25 mouse cellular contexts compared by ENCODE assay signal in the genomic region with DNA sequence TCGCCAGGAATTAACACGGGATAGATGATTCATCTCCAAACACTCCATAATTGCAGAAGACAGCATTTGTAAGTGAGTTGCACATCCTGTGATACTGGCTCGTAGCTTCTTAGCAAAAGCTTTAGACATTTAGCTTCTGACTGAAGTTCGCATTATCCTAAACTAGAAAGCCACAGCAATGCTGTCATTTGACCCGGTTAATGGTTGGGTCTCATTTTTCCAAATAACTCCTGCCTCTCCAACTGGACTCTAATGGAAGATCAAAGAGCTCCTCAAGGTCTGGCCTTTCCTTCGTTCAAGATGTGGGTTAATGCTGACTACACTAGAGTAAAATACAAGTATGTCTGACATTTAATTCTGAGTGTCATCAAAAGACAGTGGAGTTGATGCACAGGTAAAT.
"Had no signal": no experiment of that assay in that cellular context is flagged by ENCODE, and none has a peak within 500 bp of the region (broad histone marks: within the 10 kb centered on the region; RNA-seq: fewer than 3 reads in every experiment).

No protein-coding gene starts in this region.

- H3K36me3 ChIP-seq: embryonic facial prominence, embryonic 10.5 days; embryonic facial prominence, embryonic 12.5 days; embryonic facial prominence, embryonic 13.5 days; embryonic facial prominence, embryonic 15.5 days; forebrain, embryonic 10.5 days; forebrain, embryonic 12.5 days; forebrain, embryonic 15.5 days; heart, embryonic 10.5 days had no signal

- H3K27ac ChIP-seq: embryonic facial prominence, embryonic 10.5 days; embryonic facial prominence, embryonic 12.5 days; embryonic facial prominence, embryonic 13.5 days; embryonic facial prominence, embryonic 15.5 days; forebrain, embryonic 10.5 days; forebrain, embryonic 12.5 days; forebrain, embryonic 13.5 days; forebrain, embryonic 15.5 days; gastrocnemius, adult 2 months; heart, adult 2 months; heart, embryonic 10.5 days had no signal

- H3K9ac ChIP-seq: embryonic facial prominence, embryonic 12.5 days; embryonic facial prominence, embryonic 13.5 days; embryonic facial prominence, embryonic 15.5 days; forebrain, embryonic 12.5 days; forebrain, embryonic 13.5 days; forebrain, embryonic 15.5 days; forebrain, postnatal 0 days had no signal

- H3K9me3 ChIP-seq: embryonic facial prominence, embryonic 10.5 days; embryonic facial prominence, embryonic 12.5 days; embryonic facial prominence, embryonic 13.5 days; embryonic facial prominence, embryonic 15.5 days; forebrain, embryonic 10.5 days; forebrain, embryonic 12.5 days; forebrain, embryonic 13.5 days; forebrain, embryonic 15.5 days; heart, embryonic 10.5 days had no signal

- DNase-seq: cerebellum, postnatal 10 days; cerebellum, postnatal 14 days; cerebellum, postnatal 25 days; cerebellum, postnatal 36 days; embryo, embryonic 11 days; forebrain, postnatal 0 days; gastrocnemius, adult 2 months; gastrocnemius, postnatal 10 days; gastrocnemius, postnatal 14 days; gastrocnemius, postnatal 25 days; gastrocnemius, postnatal 36 days; heart, adult 18-20 months; heart, adult 2 months had no signal

- H3K4me1 ChIP-seq: embryonic facial prominence, embryonic 10.5 days; embryonic facial prominence, embryonic 12.5 days; embryonic facial prominence, embryonic 13.5 days; embryonic facial prominence, embryonic 15.5 days; forebrain, embryonic 10.5 days; forebrain, embryonic 12.5 days; forebrain, embryonic 13.5 days; forebrain, embryonic 15.5 days; heart, embryonic 10.5 days had no signal

- H3K4me2 ChIP-seq: embryonic facial prominence, embryonic 12.5 days; embryonic facial prominence, embryonic 13.5 days; embryonic facial prominence, embryonic 15.5 days; forebrain, embryonic 12.5 days; forebrain, embryonic 13.5 days; forebrain, embryonic 15.5 days had no signal

- H3K27me3 ChIP-seq: embryonic facial prominence, embryonic 12.5 days; embryonic facial prominence, embryonic 13.5 days; embryonic facial prominence, embryonic 15.5 days; forebrain, embryonic 12.5 days; forebrain, embryonic 13.5 days; forebrain, embryonic 15.5 days had no signal

- ATAC-seq: forebrain, embryonic 13.5 days; forebrain, embryonic 14.5 days; forebrain, embryonic 15.5 days; forebrain, embryonic 16.5 days; forebrain, postnatal 0 days had no signal

- H3K4me3 ChIP-seq: embryonic facial prominence, embryonic 10.5 days; embryonic facial prominence, embryonic 12.5 days; embryonic facial prominence, embryonic 13.5 days; embryonic facial prominence, embryonic 15.5 days; erythroblast, embryonic 14.5 days; forebrain, embryonic 10.5 days; forebrain, embryonic 12.5 days; forebrain, embryonic 13.5 days; forebrain, embryonic 15.5 days; gastrocnemius, adult 2 months; heart, adult 2 months; heart, embryonic 10.5 days had no signal
